Comparison of ENCODE assay signal across 14 mouse cellular contexts in the genomic region with DNA sequence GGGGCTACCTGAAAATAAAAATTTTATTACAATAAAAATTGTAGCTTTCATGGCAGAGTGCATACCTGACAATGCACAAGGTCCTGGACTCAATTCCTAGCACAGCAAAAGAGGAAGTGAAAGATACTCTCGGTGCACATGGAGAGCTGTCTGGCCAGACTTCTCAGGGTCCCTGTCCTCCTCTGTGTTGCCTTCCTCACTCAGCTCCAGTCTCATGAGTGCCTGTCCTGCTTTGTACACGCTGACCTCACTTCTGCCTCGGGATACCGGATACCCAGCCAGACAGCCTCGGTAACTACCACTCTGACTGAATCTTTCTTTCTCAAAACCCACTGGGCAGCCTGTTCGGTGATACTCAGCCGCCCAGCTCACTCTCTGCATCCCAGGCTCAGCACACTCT. TPM values are rescaled to one million over a fixed set of nuclear protein-coding genes. Genes with fewer than 3 reads are reported as not detected.
A peak's percentile ranks its signal among the peaks of the same experiment; 100 is the strongest.
DNase-seq lines count a peak whose midpoint lies in the region; ATAC-seq and TF ChIP-seq lines count a peak whose summit lies in the region.
"Had no signal": no experiment of that assay in that cellular context is flagged by ENCODE, and none has a peak within 500 bp of the region (broad histone marks: within the 10 kb centered on the region; RNA-seq: fewer than 3 reads in every experiment).

No protein-coding gene starts in this region.

- no peaks in the 10 kb centered on the region for H3K9me3 ChIP-seq in hindbrain, embryonic 11.5 days (ENCODE audit: control insufficient read depth, low read length)
- no peaks in the 10 kb centered on the region for H3K9me3 ChIP-seq in hindbrain, embryonic 16.5 days (ENCODE audit: control insufficient read depth, low read length)
- H3K9me3 ChIP-seq in lung, postnatal 0 days (ENCODE audit: low read length), result no peaks in the 10 kb centered on the region
- no peaks in the 10 kb centered on the region for H3K9me3 ChIP-seq in embryonic facial prominence, embryonic 10.5 days
- H3K9me3 ChIP-seq in intestine, embryonic 16.5 days (ENCODE audit: control insufficient read depth, low read length), result no peaks in the 10 kb centered on the region

- H3K4me3 ChIP-seq in hindbrain, embryonic 11.5 days (ENCODE audit: low read depth, low read length), result no peak overlapping the region
- no peak overlapping the region for H3K4me3 ChIP-seq in hindbrain, embryonic 16.5 days (ENCODE audit: low read length)
- H3K4me3 ChIP-seq in lung, postnatal 0 days (ENCODE audit: low read depth, low read length), result no peak overlapping the region
- no peak overlapping the region for H3K4me3 ChIP-seq in embryonic facial prominence, embryonic 10.5 days
- no peak overlapping the region for H3K4me3 ChIP-seq in intestine, embryonic 16.5 days (ENCODE audit: low read length)
- H3K4me3 ChIP-seq: erythroblast, embryonic 14.5 days had no signal

- no peaks in the 10 kb centered on the region for H3K4me1 ChIP-seq in hindbrain, embryonic 11.5 days (replicated peaks; ENCODE audit: control insufficient read depth, insufficient read depth, low read length)
- peaks cover 7% of the 10 kb centered on the region for H3K4me1 ChIP-seq in hindbrain, embryonic 16.5 days (ENCODE audit: control insufficient read depth, insufficient read depth, low read depth, low read length)
- peaks cover 36% of the 10 kb centered on the region; the same call in 1 of the 2 replicates for H3K4me1 ChIP-seq in lung, postnatal 0 days (ENCODE audit: insufficient read depth, low read depth, low read length)
- H3K4me1 ChIP-seq in embryonic facial prominence, embryonic 10.5 days, result peaks cover 61% of the 10 kb centered on the region
- H3K4me1 ChIP-seq in intestine, embryonic 16.5 days (ENCODE audit: control insufficient read depth, insufficient read depth, low read length), result peaks cover 42% of the 10 kb centered on the region

- no peak overlapping the region for H3K27ac ChIP-seq in hindbrain, embryonic 11.5 days (ENCODE audit: low read depth, low read length)
- H3K27ac ChIP-seq in hindbrain, embryonic 16.5 days (ENCODE audit: low read depth, low read length), result no peak overlapping the region
- H3K27ac ChIP-seq in lung, postnatal 0 days (ENCODE audit: low read length), result 0 out of 2 replicates have a peak overlapping the region, but pooled peaks have one; percentile 14
- 0 out of 2 replicates have a peak overlapping the region, but pooled peaks have one; percentile 10 for H3K27ac ChIP-seq in embryonic facial prominence, embryonic 10.5 days (replicated peaks)
- no peak overlapping the region for H3K27ac ChIP-seq in intestine, embryonic 16.5 days (ENCODE audit: low read length)

- no peak for TF ChIP-seq EP300 in lung, postnatal 0 days (IDR thresholded peaks at IDR 0.05)

- no peak overlapping the region for H3K9ac ChIP-seq in hindbrain, embryonic 11.5 days (ENCODE audit: low read depth, low read length)
- H3K9ac ChIP-seq in hindbrain, embryonic 16.5 days (ENCODE audit: low read depth, low read length), result no peak overlapping the region
- H3K9ac ChIP-seq in lung, postnatal 0 days (replicated peaks; ENCODE audit: low read depth), result no peak overlapping the region
- H3K9ac ChIP-seq in intestine, embryonic 16.5 days (ENCODE audit: low read depth, low read length), result no peak overlapping the region
- H3K9ac ChIP-seq: forebrain, postnatal 0 days had no signal

- no peaks in the 10 kb centered on the region for H3K27me3 ChIP-seq in hindbrain, embryonic 11.5 days (ENCODE audit: control insufficient read depth, insufficient read depth, low read length)
- H3K27me3 ChIP-seq in hindbrain, embryonic 16.5 days (replicated peaks; ENCODE audit: control insufficient read depth, insufficient read depth, low read length), result no peaks in the 10 kb centered on the region
- H3K27me3 ChIP-seq in lung, postnatal 0 days (replicated peaks; ENCODE audit: insufficient read depth, low read length), result no peaks in the 10 kb centered on the region
- no peaks in the 10 kb centered on the region for H3K27me3 ChIP-seq in embryonic facial prominence, embryonic 10.5 days (replicated peaks; ENCODE audit: low read depth, poor library complexity, severe bottlenecking)
- no peaks in the 10 kb centered on the region for H3K27me3 ChIP-seq in intestine, embryonic 16.5 days (replicated peaks; ENCODE audit: control insufficient read depth, insufficient read depth, low read length)

- TF ChIP-seq CTCF in lung, postnatal 0 days (IDR thresholded peaks at IDR 0.05), result no peak

- WGBS in hindbrain, embryonic 11.5 days, result 82% methylated on average over 7 of the region's 7 CpGs
- WGBS in hindbrain, embryonic 16.5 days, result 93% methylated on average over 7 of the region's 7 CpGs
- WGBS in lung, postnatal 0 days, result 68% methylated on average over 7 of the region's 7 CpGs
- 84% methylated on average over 7 of the region's 7 CpGs for WGBS in embryonic facial prominence, embryonic 10.5 days
- WGBS in intestine, embryonic 16.5 days, result 79% methylated on average over 7 of the region's 7 CpGs

- no peaks in the 10 kb centered on the region for H3K36me3 ChIP-seq in hindbrain, embryonic 11.5 days (ENCODE audit: control insufficient read depth, insufficient read depth, low read length)
- H3K36me3 ChIP-seq in hindbrain, embryonic 16.5 days (ENCODE audit: control insufficient read depth, insufficient read depth, low read length), result no peaks in the 10 kb centered on the region
- no peaks in the 10 kb centered on the region for H3K36me3 ChIP-seq in lung, postnatal 0 days (ENCODE audit: insufficient read depth, low read length)
- H3K36me3 ChIP-seq in embryonic facial prominence, embryonic 10.5 days (replicated peaks), result peaks cover 25% of the 10 kb centered on the region
- no peaks in the 10 kb centered on the region for H3K36me3 ChIP-seq in intestine, embryonic 16.5 days (ENCODE audit: control insufficient read depth, insufficient read depth, low read length)

- no peak for DNase-seq in hindbrain, embryonic 11.5 days (ENCODE audit: low spot score)
- no peak for DNase-seq in lung, postnatal 0 days (ENCODE audit: low spot score)
- DNase-seq in lung, adult 18-20 months, result no peak
- DNase-seq in embryonic facial prominence, embryonic 10.5 days (ENCODE audit: low spot score), result no peak
- DNase-seq in naive thymus-derived CD4-positive, alpha-beta T cell, adult 2 months (ENCODE audit: low read depth), result peak; percentile 11
- no peak for DNase-seq in adrenal gland, postnatal 4 days (ENCODE audit: low spot score in 2 of 2)
- DNase-seq: cerebellum, postnatal 10 days; forebrain, postnatal 0 days; gastrocnemius, postnatal 10 days; lung, adult 2 months had no signal

- peak; percentile 20; the same call in 1 of the 2 replicates for ATAC-seq in hindbrain, embryonic 11.5 days (ENCODE audit: low FRiP score)
- ATAC-seq in hindbrain, embryonic 16.5 days, result no peak
- no peak for ATAC-seq in lung, postnatal 0 days
- no peak for ATAC-seq in intestine, embryonic 16.5 days
- ATAC-seq: forebrain, postnatal 0 days; inflammation-experienced regulatory T-cells, adult 6 months had no signal

- no peak overlapping the region for H3K4me2 ChIP-seq in hindbrain, embryonic 11.5 days (replicated peaks; ENCODE audit: low read depth, low read length)
- no peak overlapping the region for H3K4me2 ChIP-seq in hindbrain, embryonic 16.5 days (ENCODE audit: low read length)
- no peak overlapping the region for H3K4me2 ChIP-seq in lung, postnatal 0 days (replicated peaks; ENCODE audit: low read depth, low read length)
- no peak overlapping the region for H3K4me2 ChIP-seq in intestine, embryonic 16.5 days (ENCODE audit: low read depth, low read length)

RNA-seq across cellular contexts. Expression of a gene that starts 33.3 kb away (rescaled TPM):
- 96.5 and 105 TPM in 2 replicates for polyA plus RNA-seq in hindbrain, embryonic 11.5 days (2014; fragmentation: Nextera tagmentation; extraction: Ambion mirVana)
- polyA plus RNA-seq in hindbrain, embryonic 16.5 days (2015; fragmentation: Nextera tagmentation; extraction: Ambion mirVana), result 52.5 and 60.6 TPM in 2 replicates
- 77.3 and 84.9 TPM in 2 replicates for polyA plus RNA-seq in lung, postnatal 0 days (2015; fragmentation: Nextera tagmentation; extraction: Ambion mirVana)
- polyA plus RNA-seq in embryonic facial prominence, embryonic 10.5 days (2016; fragmentation: Nextera tagmentation; extraction: Ambion mirVana), result 88.1 and 92.5 TPM in 2 replicates
- 10 to 100 TPM; 54.0 to 57.9 TPM for total RNA-seq in adrenal gland, postnatal 4 days (2021)
- polyA plus RNA-seq in intestine, embryonic 16.5 days (2015; fragmentation: Nextera tagmentation; extraction: Ambion mirVana), result 65.0 and 65.6 TPM in 2 replicates

RNA-seq across cellular contexts. Expression of a gene that starts 40.3 kb away (rescaled TPM):
- polyA plus RNA-seq in hindbrain, embryonic 11.5 days (2014; fragmentation: Nextera tagmentation; extraction: Ambion mirVana), result 1.4 and 1.5 TPM in 2 replicates
- polyA plus RNA-seq in hindbrain, embryonic 16.5 days (2015; fragmentation: Nextera tagmentation; extraction: Ambion mirVana), result 0.54 and 0.69 TPM in 2 replicates
- polyA plus RNA-seq in lung, postnatal 0 days (2015; fragmentation: Nextera tagmentation; extraction: Ambion mirVana), result 0.38 and 0.58 TPM in 2 replicates
- 0.40 and 0.57 TPM in 2 replicates for polyA plus RNA-seq in embryonic facial prominence, embryonic 10.5 days (2016; fragmentation: Nextera tagmentation; extraction: Ambion mirVana)
- 1 to 10 TPM; 3.4 to 3.6 TPM for total RNA-seq in adrenal gland, postnatal 4 days (2021)
- 0.11 and 0.13 TPM in 2 replicates for polyA plus RNA-seq in intestine, embryonic 16.5 days (2015; fragmentation: Nextera tagmentation; extraction: Ambion mirVana)

Comparison
In these comparisons a context has a peak if more than half of its experiments do, and no peak if none do; other contexts are left out.
1. H3K27ac ChIP-seq: peak in lung, postnatal 0 days (single experiment) and embryonic facial prominence, embryonic 10.5 days (single experiment); none in hindbrain, embryonic 11.5 days (single experiment), hindbrain, embryonic 16.5 days (single experiment) and intestine, embryonic 16.5 days (single experiment).